Mouse (Mus musculus) heart, postnatal 0 days (tissue): ENCODE results near the gene Rpl32. TPM values are rescaled to one million over a fixed set of nuclear protein-coding genes. Genes with fewer than 3 reads are reported as not detected.

ENCODE experiments used
- ATAC-seq: fragments of 200-750 bp; cut with Nextera tagmentation; 2 replicates; pipeline ENCODE4 v1.8.0; 2017; ENCODE audit warnings: low read depth, moderate number of reproducible peaks, moderate library complexity; ENCODE audit not compliant: insufficient read depth
- DNase-seq: peaks from one replicate; pipeline ENCODE4 v3.0.0-alpha.2; 2016; ENCODE audit warnings: low spot score
- H3K27ac ChIP-seq: fragments of 300-500 bp; sonication (generic); 2 replicates; pipeline ENCODE4 v1.5.1; 2014; ENCODE audit warnings: low read depth, mild to moderate bottlenecking
- H3K27me3 ChIP-seq: fragments of 300-500 bp; sonication (generic); 2 replicates; pipeline ENCODE4 v1.6.1; 2014; ENCODE audit warnings: low read length, mixed read lengths; ENCODE audit not compliant: control insufficient read depth, insufficient read depth
- H3K36me3 ChIP-seq: fragments of 300-500 bp; sonication (generic); replicated peaks from 2 replicates; pipeline ENCODE4 v1.6.1; 2014; ENCODE audit warnings: low read length, mixed read lengths; ENCODE audit not compliant: control insufficient read depth, insufficient read depth
- H3K4me1 ChIP-seq: fragments of 300-500 bp; sonication (generic); 2 replicates; pipeline ENCODE4 v1.6.1; 2014; ENCODE audit warnings: antibody characterized with exemption; ENCODE audit not compliant: control insufficient read depth, insufficient read depth
- H3K4me2 ChIP-seq: fragments of 300-500 bp; sonication (generic); 2 replicates; pipeline ENCODE4 v1.6.1; 2014; ENCODE audit warnings: low read depth, mild to moderate bottlenecking, low read length, moderate library complexity
- H3K4me3 ChIP-seq: fragments of 300-500 bp; sonication (generic); 2 replicates; pipeline ENCODE4 v1.5.1; 2014; ENCODE audit warnings: low read depth, low read length
- H3K9ac ChIP-seq: fragments of 300-500 bp; sonication (generic); replicated peaks from 2 replicates; pipeline ENCODE4 v1.6.1; 2014; ENCODE audit warnings: low read depth, low read length, mixed read lengths
- H3K9me3 ChIP-seq: fragments of 300-500 bp; sonication (generic); replicated peaks from 2 replicates; pipeline ENCODE4 v1.6.1; 2016; ENCODE audit warnings: low read length; ENCODE audit not compliant: control insufficient read depth
- CTCF ChIP-seq: IDR thresholded peaks from 2 replicates; pipeline ENCODE4 v1.5.1; 2016; ENCODE audit warnings: antibody characterized with exemption, control low read depth, low read depth
- EP300 ChIP-seq: IDR thresholded peaks from 2 replicates; pipeline ENCODE4 v1.6.1; 2016; ENCODE audit warnings: antibody characterized with exemption, low read depth
- WGBS: fragments of 180-500 bp; shearing (Covaris S2); extraction: QIAGEN DNeasy Blood & Tissue Kit; methylation state at CpG from one replicate; pipeline ENCODE4 v1.1.7; 2014; 5-methylcytosine and 5-hydroxymethylcytosine counted together
- polyA plus RNA-seq: library from polyadenylated mRNA; unstranded; fragments of >200 nt; fragmentation: Nextera tagmentation; extraction: Ambion mirVana; gene quantifications from 2 replicates; pipeline ENCODE4 v1.2.1, GENCODE M21; 2015
- total RNA-seq: library from RNA; depleted of rRNA; stranded (reverse); fragments of >200 nt; gene quantifications from 2 replicates; pipeline ENCODE4 v1.2.3, GENCODE M21; 2014; ENCODE audit warnings: low replicate concordance

The Rpl32 gene
- total and polyA plus RNA-seq, 2 experiments from 2014 or later, result 1,019 to 1,074 TPM

- Histone ChIP-seq H3K9me3 (no peaks in the 10 kb centered on the region), H3K27me3 (no peaks in the 10 kb centered on the region), H3K4me2 (no peak overlapping the region), H3K4me3 (no peak overlapping the region), H3K27ac (no peak overlapping the region), H3K9ac (no peak overlapping the region), H3K36me3 (no peaks in the 10 kb centered on the region), H3K4me1 (peaks cover 2% of the 10 kb centered on the region)
- 84% methylated on average over 20 of the region's 20 CpGs for WGBS
- no peak for DNase-seq
- TF ChIP-seq EP300, result no peak
- TF ChIP-seq CTCF, result no peak
- ATAC-seq, result no peak
Measured at GRCm38 (mm10) chr6:115770059-115770670, 38.4 kb downstream of the Rpl32 start.

- 73% methylated on average over 4 of the region's 4 CpGs for WGBS
- no peak for DNase-seq
Measured at GRCm38 (mm10) chr6:115768207-115768606, 40.3 kb downstream of the Rpl32 start.

GRCm38 (mm10) chr6:115767357-115767756, 41.2 kb downstream of the Rpl32 start:
- Histone ChIP-seq H3K4me1 (peaks cover 13% of the 10 kb centered on the region), H3K36me3 (no peaks in the 10 kb centered on the region), H3K27ac (0 out of 2 replicates have a peak overlapping the region, but pooled peaks have one; percentile 46), H3K9me3 (no peaks in the 10 kb centered on the region), H3K4me3 (no peak overlapping the region), H3K27me3 (no peaks in the 10 kb centered on the region), H3K4me2 (no peak overlapping the region), H3K9ac (no peak overlapping the region)
- no peak for DNase-seq
- 62% methylated on average over 9 of the region's 9 CpGs for WGBS
- no peak for TF ChIP-seq EP300
- TF ChIP-seq CTCF, result no peak
- ATAC-seq, result no peak

More at GRCm38 (mm10) chr6:115768207-115768606, 40.3 kb downstream of the Rpl32 start:
- Histone ChIP-seq H3K4me3 (no peak overlapping the region), H3K9ac (no peak overlapping the region), H3K4me2 (no peak overlapping the region), H3K9me3 (no peaks in the 10 kb centered on the region), H3K36me3 (no peaks in the 10 kb centered on the region), H3K4me1 (peaks cover 8% of the 10 kb centered on the region), H3K27me3 (no peaks in the 10 kb centered on the region), H3K27ac (peak overlapping the region; percentile 46; the same call in 1 of the 2 replicates)
- TF ChIP-seq EP300, result no peak
- TF ChIP-seq CTCF, result no peak
- ATAC-seq, result no peak

DNA sequence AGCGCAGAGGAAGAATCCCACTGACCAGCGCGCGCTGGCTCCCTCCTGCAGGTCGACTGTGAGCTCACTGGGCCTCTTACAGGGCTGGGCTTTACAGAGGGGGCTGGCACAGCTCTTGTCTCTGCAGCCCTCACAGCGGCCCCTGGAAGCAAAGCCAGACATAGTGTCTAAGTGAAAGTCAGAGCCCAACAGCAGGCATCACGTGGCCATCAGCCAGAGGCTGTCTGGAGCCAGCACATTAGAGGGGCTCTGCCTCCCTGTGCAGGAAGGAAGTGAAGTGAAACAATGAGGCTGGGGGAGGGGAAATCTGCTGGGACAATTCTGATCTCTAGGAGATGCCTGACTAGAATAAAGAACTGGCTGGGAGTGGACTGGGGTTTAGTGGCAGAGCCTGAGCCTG, 44.4 kb downstream of the Rpl32 start:
- H3K4me1 ChIP-seq, result peaks cover 17% of the 10 kb centered on the region
- H3K4me2 ChIP-seq, result peak overlapping the region; percentile 47
- no peaks in the 10 kb centered on the region for H3K9me3 ChIP-seq
- no peaks in the 10 kb centered on the region for H3K27me3 ChIP-seq
- peak; percentile 20; the same call in 1 of the 2 replicates for TF ChIP-seq CTCF
- TF ChIP-seq EP300, result peak; percentile 71; the same call in 1 of the 2 replicates
- peak overlapping the region; percentile 4; the same call in 1 of the 2 replicates for H3K4me3 ChIP-seq
- 3% methylated on average over 7 of the region's 7 CpGs for WGBS
- peak; percentile 88 for DNase-seq
- H3K27ac ChIP-seq, result peak overlapping the region; percentile 82
- peak; percentile 95 for ATAC-seq
- H3K9ac ChIP-seq, result peak overlapping the region; percentile 16; the same call in 1 of the 2 replicates
- H3K36me3 ChIP-seq, result no peaks in the 10 kb centered on the region

GRCm38 (mm10) chr6:115761995-115762756, 46.4 kb downstream of the Rpl32 start, which contains the start of gene Tmem40:
Gene Tmem40 (minus strand): TSS chr6:115762410.
- ATAC-seq, result no peak
- Histone ChIP-seq H3K4me2 (no peak within 1 kb of the TSS; the same call in 1 of the 2 replicates), H3K9me3 (no peaks in the 10 kb centered on the region)

More at GRCm38 (mm10) chr6:115761995-115762756, 46.4 kb downstream of the Rpl32 start, which contains the start of gene Tmem40:
- peaks cover 17% of the 10 kb centered on the region for H3K4me1 ChIP-seq
- no peaks in the 10 kb centered on the region for H3K36me3 ChIP-seq
- peak within 1 kb of the TSS; percentile 61 for H3K27ac ChIP-seq
- H3K4me3 ChIP-seq, result no peak within 1 kb of the TSS
- no peak within 1 kb of the TSS for H3K9ac ChIP-seq
- DNase-seq, result no peak
- no peaks in the 10 kb centered on the region for H3K27me3 ChIP-seq
- 7% methylated on average over 9 of the region's 9 CpGs for WGBS
- no peak for TF ChIP-seq CTCF
- no peak for TF ChIP-seq EP300
